Mouse (Mus musculus) MEL (cell line): ENCODE measurements around the gene Soat2. TPM values are rescaled to one million over a fixed set of nuclear protein-coding genes. Genes with fewer than 3 reads are reported as not detected.

ENCODE experiments used
- DNase-seq: peaks from one replicate; pipeline ENCODE4 v3.0.0; 2011; ENCODE audit warnings: low read depth, low spot score
- H3K27ac ChIP-seq: 2 replicates; pipeline ENCODE4 v1.5.1; 2012; ENCODE audit warnings: low read depth, mild to moderate bottlenecking, control low read depth, low read length, moderate library complexity; ENCODE audit not compliant: control insufficient read depth
- H3K27me3 ChIP-seq, 2 experiments: fragments of 150-350 bp in 1 of 2; sonication (generic) in 1 of 2; 2 replicates each; pipeline ENCODE4 v1.6.1; 2012; ENCODE audit warnings: low read length in 2 of 2, mild to moderate bottlenecking in 2 of 2, improper control_type of control experiment in 1 of 2, moderate library complexity in 1 of 2; ENCODE audit not compliant: insufficient read depth in 2 of 2, control insufficient read depth in 1 of 2
- H3K36me3 ChIP-seq, 2 experiments: 2 replicates each; pipeline ENCODE4 v1.6.1; 2012 to 2014; ENCODE audit warnings: low read length in 2 of 2, improper control_type of control experiment in 1 of 2, inconsistent platforms in 1 of 2, mild to moderate bottlenecking in 1 of 2; ENCODE audit not compliant: insufficient read depth in 2 of 2, control insufficient read depth in 1 of 2
- H3K4me1 ChIP-seq, 2 experiments: fragments of 150-350 bp in 1 of 2; sonication (generic) in 1 of 2; 2 replicates each; pipeline ENCODE4 v1.6.1; 2012; ENCODE audit warnings: low read length in 2 of 2, improper control_type of control experiment in 1 of 2, mild to moderate bottlenecking in 1 of 2; ENCODE audit not compliant: insufficient read depth in 2 of 2, control insufficient read depth in 1 of 2
- H3K4me3 ChIP-seq, 2 experiments: fragments of 150-350 bp in 1 of 2; sonication (generic) in 1 of 2; 2 replicates each; pipeline ENCODE4 v1.5.1; 2012; ENCODE audit warnings: low read depth in 2 of 2, low read length in 2 of 2, mild to moderate bottlenecking in 2 of 2, moderate library complexity in 2 of 2, control low read depth in 1 of 2, improper control_type of control experiment in 1 of 2; ENCODE audit not compliant: control insufficient read depth in 1 of 2, insufficient read depth in 1 of 2
- H3K79me2 ChIP-seq: 2 replicates; pipeline ENCODE4 v1.6.1; 2012; ENCODE audit warnings: mild to moderate bottlenecking, low read length, moderate library complexity; ENCODE audit not compliant: control insufficient read depth, poor library complexity, insufficient read depth
- H3K9ac ChIP-seq: 2 replicates; pipeline ENCODE4 v1.6.1; 2012; ENCODE audit warnings: low read depth, mild to moderate bottlenecking, control low read depth, low read length, moderate library complexity; ENCODE audit not compliant: control insufficient read depth, poor library complexity, severe bottlenecking
- H3K9me3 ChIP-seq: fragments of 150-350 bp; sonication (generic); replicated peaks from 2 replicates; pipeline ENCODE4 v1.6.1; 2012; ENCODE audit warnings: mild to moderate bottlenecking, low read length, improper control_type of control experiment, moderate library complexity; ENCODE audit not compliant: insufficient read depth
- CHD2 ChIP-seq: IDR thresholded peaks from 2 replicates; pipeline ENCODE4 v1.6.1; 2011; ENCODE audit warnings: low read length, improper control_type of control experiment
- E2F4 ChIP-seq: IDR thresholded peaks from 2 replicates; pipeline ENCODE4 v1.6.1; 2011; ENCODE audit warnings: low read depth, low read length, improper control_type of control experiment, borderline replicate concordance
- ELF1 ChIP-seq: IDR thresholded peaks from 2 replicates; pipeline ENCODE4 v1.6.1; 2014; ENCODE audit warnings: low read depth, mild to moderate bottlenecking, inconsistent platforms, low read length, improper control_type of control experiment, moderate library complexity
- GABPA ChIP-seq: IDR thresholded peaks from 2 replicates; pipeline ENCODE4 v1.6.1; 2012; ENCODE audit warnings: low read depth, mild to moderate bottlenecking, inconsistent platforms, low read length, improper control_type of control experiment, moderate library complexity
- GATA1 ChIP-seq: IDR thresholded peaks from 2 replicates; pipeline ENCODE4 v1.6.1; 2011; ENCODE audit warnings: low read depth, low read length, improper control_type of control experiment
- HCFC1 ChIP-seq: IDR thresholded peaks from 2 replicates; pipeline ENCODE4 v1.6.1; 2012; ENCODE audit warnings: low read depth, mild to moderate bottlenecking, inconsistent platforms, low read length, improper control_type of control experiment, moderate library complexity
- JUND ChIP-seq: IDR thresholded peaks from 2 replicates; pipeline ENCODE4 v1.6.1; 2011; ENCODE audit warnings: low read depth, mild to moderate bottlenecking, improper control_type of control experiment, low read length
- KAT2A ChIP-seq: conservative IDR thresholded peaks from 2 replicates; pipeline ENCODE4 v1.6.1; 2012; ENCODE audit warnings: low read depth, low read length, improper control_type of control experiment, inconsistent platforms
- MAX ChIP-seq: IDR thresholded peaks from 2 replicates; pipeline ENCODE4 v1.6.1; 2011; ENCODE audit warnings: low read length, improper control_type of control experiment
- MEF2A ChIP-seq: IDR thresholded peaks from 2 replicates; pipeline ENCODE4 v1.6.1; 2014; ENCODE audit warnings: low read depth, mild to moderate bottlenecking, inconsistent platforms, low read length, improper control_type of control experiment; ENCODE audit not compliant: poor library complexity, insufficient replicate concordance, severe bottlenecking; ENCODE audit errors: extremely low read depth
- NELFE ChIP-seq: IDR thresholded peaks from 2 replicates; pipeline ENCODE4 v1.6.1; 2011; ENCODE audit warnings: low read depth, low read length, improper control_type of control experiment
- NRF1 ChIP-seq: IDR thresholded peaks from 2 replicates; pipeline ENCODE4 v1.6.1; 2014; ENCODE audit warnings: low read depth, mild to moderate bottlenecking, inconsistent platforms, low read length, improper control_type of control experiment, moderate library complexity; ENCODE audit not compliant: poor library complexity, insufficient read depth, severe bottlenecking
- POLR2A ChIP-seq, 2 experiments: IDR thresholded peaks; 2 replicates each; pipeline ENCODE4 v1.6.1; 2011 to 2012; ENCODE audit warnings: low read length in 2 of 2, mild to moderate bottlenecking in 2 of 2, control low read depth in 1 of 2, improper control_type of control experiment in 1 of 2, low read depth in 1 of 2, moderate library complexity in 1 of 2; ENCODE audit not compliant: control insufficient read depth in 1 of 2, insufficient read depth in 1 of 2, poor library complexity in 1 of 2
- POLR2AphosphoS2 ChIP-seq: IDR thresholded peaks from 2 replicates; pipeline ENCODE4 v1.6.1; 2011; ENCODE audit warnings: low read length, improper control_type of control experiment
- RCOR1 ChIP-seq: IDR thresholded peaks from 2 replicates; pipeline ENCODE4 v1.6.1; 2012; ENCODE audit warnings: low read depth, mild to moderate bottlenecking, inconsistent platforms, low read length, improper control_type of control experiment
- SIN3A ChIP-seq: IDR thresholded peaks from 2 replicates; pipeline ENCODE4 v1.6.1; 2012; ENCODE audit warnings: low read length, improper control_type of control experiment, inconsistent platforms
- SMC3 ChIP-seq: IDR thresholded peaks from 2 replicates; pipeline ENCODE4 v1.6.1; 2011; ENCODE audit warnings: low read depth, low read length, improper control_type of control experiment
- TAL1 ChIP-seq: IDR thresholded peaks from 2 replicates; pipeline ENCODE4 v1.6.1; 2012; ENCODE audit warnings: mild to moderate bottlenecking, inconsistent platforms, low read length, moderate library complexity, mixed read lengths
- TBP ChIP-seq: IDR thresholded peaks from 2 replicates; pipeline ENCODE4 v1.8.0; 2011; ENCODE audit warnings: low read depth, low read length, improper control_type of control experiment
- USF2 ChIP-seq, 2 experiments: IDR thresholded peaks; 2 replicates each; pipeline ENCODE4 v1.6.1; 2011 to 2012; ENCODE audit warnings: improper control_type of control experiment in 2 of 2, low read length in 2 of 2, borderline replicate concordance in 1 of 2, inconsistent platforms in 1 of 2, low read depth in 1 of 2, mild to moderate bottlenecking in 1 of 2; ENCODE audit not compliant: insufficient read depth in 1 of 2
- ZMIZ1 ChIP-seq: IDR thresholded peaks from 2 replicates; pipeline ENCODE4 v1.6.1; 2012; ENCODE audit warnings: low read depth, mild to moderate bottlenecking, inconsistent platforms, low read length, improper control_type of control experiment, moderate library complexity
- ZNF384 ChIP-seq: IDR thresholded peaks from 2 replicates; pipeline ENCODE4 v1.6.1; 2012; ENCODE audit warnings: low read depth, mild to moderate bottlenecking, inconsistent platforms, low read length, improper control_type of control experiment
- polyA plus RNA-seq, 2 experiments: library from polyadenylated mRNA; stranded (reverse) in 1 of 2; unstranded in 1 of 2; fragments of >175 nt in 1 of 2; fragments of >200 nt in 1 of 2; gene quantifications; 2 replicates each; pipeline versions ENCODE4 v1.2.1 to v1.2.4; 2012; ENCODE audit warnings: low replicate concordance in 2 of 2, low read depth in 1 of 2; ENCODE audit not compliant: insufficient read length in 2 of 2, insufficient read depth in 1 of 2, missing spikeins in 1 of 2
- total RNA-seq: library from RNA; depleted of rRNA; stranded (reverse); fragments of 300-350 nt; gene quantifications from 2 replicates; pipeline ENCODE4 v1.2.3, GENCODE M21; 2012

The Soat2 gene
- total and polyA plus RNA-seq, 3 experiments = 20.0 to 44.8 TPM; not detected in 1

DNA sequence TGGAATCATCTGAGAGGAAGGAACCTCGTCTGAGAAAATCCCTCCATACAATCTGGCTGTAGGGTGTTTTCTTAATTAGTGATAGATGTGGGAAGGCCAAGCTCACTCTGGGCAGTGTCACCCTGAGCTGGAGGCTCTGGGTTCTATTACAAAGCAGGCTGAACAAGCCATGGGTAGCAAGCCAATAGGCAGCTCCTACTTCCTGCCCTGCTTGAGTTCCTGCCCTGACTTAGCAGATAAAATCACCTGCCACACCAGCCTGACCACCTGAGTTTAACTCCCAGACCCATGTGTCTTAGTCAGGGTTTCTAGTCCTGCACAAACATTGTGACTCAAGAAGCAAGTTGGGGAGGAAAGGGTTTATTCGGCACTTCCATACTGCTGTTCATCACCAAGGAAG lies 18.7 kb downstream of the Soat2 start:
- no peak for TF ChIP-seq GABPA
- no peak for TF ChIP-seq POLR2A (IDR thresholded peaks at IDR 0.05; ENCODE audit: control insufficient read depth in 1 of 2, insufficient read depth in 1 of 2, low read depth in 1 of 2, low read length in 2 of 2, poor library complexity in 1 of 2)
- no peak for TF ChIP-seq SIN3A
- no peak for TF ChIP-seq GATA1
- TF ChIP-seq KAT2A = no peak
- no peak for TF ChIP-seq MAX
- no peak for TF ChIP-seq CHD2
- TF ChIP-seq TAL1 = no peak
- TF ChIP-seq USF2 (IDR thresholded peaks at IDR 0.05; ENCODE audit: borderline replicate concordance in 1 of 2, insufficient read depth in 1 of 2, low read depth in 1 of 2, low read length in 2 of 2) = no peak
- no peak for TF ChIP-seq MEF2A
- TF ChIP-seq SMC3 = no peak
- TF ChIP-seq POLR2AphosphoS2 = no peak
- no peak for TF ChIP-seq NRF1
- no peak for TF ChIP-seq E2F4
- TF ChIP-seq TBP = no peak
- TF ChIP-seq RCOR1 = no peak
- TF ChIP-seq ELF1 = no peak
- no peak for TF ChIP-seq ZMIZ1
- TF ChIP-seq, all 39 proteins: peak for 0
- no peaks in the 10 kb centered on the region for H3K27me3 ChIP-seq
- no peak overlapping the region for H3K27ac ChIP-seq
- H3K9ac ChIP-seq = no peak overlapping the region
- DNase-seq = no peak
- no peaks in the 10 kb centered on the region for H3K9me3 ChIP-seq
- H3K4me3 ChIP-seq = no peak overlapping the region
- no peaks in the 10 kb centered on the region for H3K79me2 ChIP-seq
- H3K4me1 ChIP-seq = peaks cover 0 to 4% of the 10 kb centered on the region in 2 experiments; a peak in 2 of 4 replicates
- no peaks in the 10 kb centered on the region for H3K36me3 ChIP-seq

DNA sequence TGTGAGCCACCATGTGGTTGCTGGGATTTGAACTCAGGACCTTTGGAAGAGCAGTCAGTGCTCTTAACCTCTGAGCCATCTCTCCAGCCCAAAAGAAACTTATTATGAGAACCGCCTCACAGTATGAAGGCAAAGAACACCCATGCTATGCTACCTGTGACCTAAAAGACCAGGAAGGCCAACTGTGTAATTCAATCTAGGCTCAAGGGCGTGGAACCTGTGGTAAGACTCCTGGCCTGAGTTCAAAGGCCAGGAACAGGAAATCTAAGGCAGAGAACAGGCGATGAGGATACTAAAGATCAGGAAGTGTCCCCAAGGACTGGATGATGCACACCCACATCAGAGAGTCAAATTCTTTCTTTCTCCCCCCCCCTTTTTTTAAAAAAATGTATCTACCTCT lies 23.3 kb downstream of the Soat2 start:
- Histone ChIP-seq H3K36me3 (peaks cover 0 to 8% of the 10 kb centered on the region in 2 experiments; a peak in 2 of 4 replicates), H3K27me3 (no peaks in the 10 kb centered on the region), H3K79me2 (no peaks in the 10 kb centered on the region), H3K4me3 (no peak overlapping the region), H3K9me3 (no peaks in the 10 kb centered on the region), H3K9ac (no peak overlapping the region), H3K27ac (no peak overlapping the region), H3K4me1 (peaks cover 4 to 17% of the 10 kb centered on the region in 2 experiments; a peak in 3 of 4 replicates)
- TF ChIP-seq ZNF384 = no peak
- TF ChIP-seq GABPA = no peak
- TF ChIP-seq HCFC1 = no peak
- TF ChIP-seq NELFE = no peak
- no peak for TF ChIP-seq CHD2
- no peak for TF ChIP-seq JUND
- no peak for DNase-seq
